Mouse (Mus musculus) urinary bladder, postnatal 25 days (tissue): ENCODE data around the gene Ints1.

ENCODE experiments used
- DNase-seq: peaks from one replicate; pipeline ENCODE4 v3.0.0; 2022; ENCODE audit warnings: low spot score

Ints1 gene

GRCm38 (mm10) chr5:139717723-139718122 is 57.8 kb downstream of the Ints1 start:
- DNase-seq: peak; percentile 38

GRCm38 (mm10) chr5:139706496-139706895 is 69.0 kb downstream of the Ints1 start:
- DNase-seq: no peak

- DNase-seq: no peak
Observed at GRCm38 (mm10) chr5:139702905-139703304, 72.6 kb downstream of the Ints1 start.

- no peak for DNase-seq
Observed at GRCm38 (mm10) chr5:139702236-139702635, 73.2 kb downstream of the Ints1 start.
